Mouse (Mus musculus): ENCODE measurements around the gene Hist1h2be.

- no peak for TF ChIP-seq CTCF (IDR thresholded peaks at IDR 0.05; ENCODE audit: borderline replicate concordance, insufficient read depth, low read length)
- TF ChIP-seq POLR2A (IDR thresholded peaks at IDR 0.05; ENCODE audit: low read depth, low read length), result no peak
These were observed 11.1 kb downstream of the Hist1h2be start for GRCm38 (mm10) chr13:23609844-23610243.

All from embryonic fibroblast, embryonic 13.5 days (primary cell).